Mouse (Mus musculus): ENCODE data around the gene Gm2075. TPM values are rescaled to one million over a fixed set of nuclear protein-coding genes. Genes with fewer than 3 reads are reported as not detected.

Gene Gm2075
- polyA plus RNA-seq, 1 experiment from 2014 or later, result not detected

Other genes starting within 250 kb of the Gm2075 start
- gene Gm21319, start 236.1 kb upstream of the Gm2075 start, polyA plus RNA-seq (2015; fragmentation: Nextera tagmentation; extraction: Ambion mirVana), result not detected in 2 replicates
- gene Gm21936, start 216.3 kb upstream of the Gm2075 start, polyA plus RNA-seq (2015; fragmentation: Nextera tagmentation; extraction: Ambion mirVana), result not detected in 2 replicates
- not detected in 2 replicates for gene BB287469, start 195.3 kb upstream of the Gm2075 start, polyA plus RNA-seq (2015; fragmentation: Nextera tagmentation; extraction: Ambion mirVana)
- not detected in 2 replicates for gene Gm2001, start 169.5 kb upstream of the Gm2075 start, polyA plus RNA-seq (2015; fragmentation: Nextera tagmentation; extraction: Ambion mirVana)
- gene Gm2016, start 137.8 kb upstream of the Gm2075 start, polyA plus RNA-seq (2015; fragmentation: Nextera tagmentation; extraction: Ambion mirVana), result not detected in 2 replicates
- not detected in 2 replicates for gene Gm2022, start 116.5 kb upstream of the Gm2075 start, polyA plus RNA-seq (2015; fragmentation: Nextera tagmentation; extraction: Ambion mirVana)
- not detected in 2 replicates for gene Gm2035, start 92.0 kb upstream of the Gm2075 start, polyA plus RNA-seq (2015; fragmentation: Nextera tagmentation; extraction: Ambion mirVana)
- gene Gm2042, start 57.8 kb upstream of the Gm2075 start, polyA plus RNA-seq (2015; fragmentation: Nextera tagmentation; extraction: Ambion mirVana), result not detected in 2 replicates
- not detected in 2 replicates for gene Gm6803, start 6.9 kb downstream of the Gm2075 start, polyA plus RNA-seq (2015; fragmentation: Nextera tagmentation; extraction: Ambion mirVana)
- gene Gm2056, start 15.2 kb downstream of the Gm2075 start, polyA plus RNA-seq (2015; fragmentation: Nextera tagmentation; extraction: Ambion mirVana), result not detected in 2 replicates
- gene Gm16368, start 71.8 kb downstream of the Gm2075 start, polyA plus RNA-seq (2015; fragmentation: Nextera tagmentation; extraction: Ambion mirVana), result not detected in 2 replicates
- not detected in 2 replicates for gene Gm10436, start 170.3 kb downstream of the Gm2075 start, polyA plus RNA-seq (2015; fragmentation: Nextera tagmentation; extraction: Ambion mirVana)
- gene Gm8332, start 238.3 kb downstream of the Gm2075 start, polyA plus RNA-seq (2015; fragmentation: Nextera tagmentation; extraction: Ambion mirVana), result not detected in 2 replicates

Data from forebrain, embryonic 16.5 days (tissue).